Mouse (Mus musculus): ENCODE results near the gene Megf6. TPM values are rescaled to one million over a fixed set of nuclear protein-coding genes. Genes with fewer than 3 reads are reported as not detected.

The Megf6 gene
- total RNA-seq, 2 experiments from 2014 or later: 33.8 to 41.5 TPM

DNA sequence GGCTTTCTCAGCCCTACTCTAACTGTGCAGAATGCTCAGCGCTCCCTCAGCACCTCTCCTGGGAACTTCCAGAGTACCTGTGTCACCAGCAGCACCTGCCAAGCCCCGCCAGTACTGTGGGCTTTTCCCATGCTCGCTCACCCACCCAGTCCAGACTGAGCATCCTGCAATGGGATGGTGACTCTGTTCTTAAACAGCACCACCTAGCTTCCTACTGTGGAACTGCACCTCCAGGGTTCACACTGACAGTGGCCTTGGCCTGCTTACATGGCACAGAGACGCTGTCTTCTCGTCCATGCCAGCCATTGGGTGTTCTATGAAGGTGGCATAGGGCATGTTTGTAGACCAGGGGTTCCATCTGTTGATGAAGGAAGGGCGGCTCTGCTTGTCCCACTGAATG, 11.5 kb upstream of the Megf6 start:
- intact Hi-C loops (cut with DNase I): loop anchor here (1.0 to 2.0 kb wide), 2 partner anchors 17 to 92 kb away; partner anchors contain the start of gene Wrap73
- DNase-seq: peak; percentile 89 to 94

DNA sequence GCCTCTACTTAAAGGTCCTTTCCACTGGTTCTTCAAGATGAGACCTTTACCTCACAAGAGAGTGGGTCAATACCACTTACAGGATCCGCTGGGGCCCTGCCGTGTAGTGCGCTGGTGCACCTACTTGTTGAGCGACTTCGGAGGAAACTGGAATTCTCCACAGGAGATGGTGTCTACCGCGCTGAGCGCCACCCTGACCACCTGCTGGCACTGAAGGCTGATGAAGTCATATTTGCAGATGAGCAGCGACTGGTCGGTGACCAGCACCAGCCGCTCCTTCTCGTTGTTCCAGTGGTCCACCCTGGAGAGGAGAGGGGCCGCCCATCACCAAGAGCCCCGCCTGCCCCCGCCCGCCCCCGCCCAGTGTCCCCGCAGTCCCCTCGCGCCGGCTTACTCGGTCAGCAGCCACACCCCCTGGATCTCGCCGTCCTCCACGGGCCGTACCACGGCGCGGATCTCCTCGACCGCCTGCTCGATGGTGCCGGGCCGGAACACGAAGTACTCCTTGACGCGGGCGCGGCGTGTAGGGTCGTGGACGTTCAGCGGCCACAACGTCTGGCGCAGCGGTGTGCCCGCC, 10.5 kb upstream of the Megf6 start:
- peak in 1 of 2 experiments; percentile 46 for DNase-seq
- intact Hi-C loops (cut with DNase I): loop anchor here (1.0 to 2.0 kb wide), 2 partner anchors 18 to 93 kb away; partner anchors contain the start of gene Wrap73

DNA sequence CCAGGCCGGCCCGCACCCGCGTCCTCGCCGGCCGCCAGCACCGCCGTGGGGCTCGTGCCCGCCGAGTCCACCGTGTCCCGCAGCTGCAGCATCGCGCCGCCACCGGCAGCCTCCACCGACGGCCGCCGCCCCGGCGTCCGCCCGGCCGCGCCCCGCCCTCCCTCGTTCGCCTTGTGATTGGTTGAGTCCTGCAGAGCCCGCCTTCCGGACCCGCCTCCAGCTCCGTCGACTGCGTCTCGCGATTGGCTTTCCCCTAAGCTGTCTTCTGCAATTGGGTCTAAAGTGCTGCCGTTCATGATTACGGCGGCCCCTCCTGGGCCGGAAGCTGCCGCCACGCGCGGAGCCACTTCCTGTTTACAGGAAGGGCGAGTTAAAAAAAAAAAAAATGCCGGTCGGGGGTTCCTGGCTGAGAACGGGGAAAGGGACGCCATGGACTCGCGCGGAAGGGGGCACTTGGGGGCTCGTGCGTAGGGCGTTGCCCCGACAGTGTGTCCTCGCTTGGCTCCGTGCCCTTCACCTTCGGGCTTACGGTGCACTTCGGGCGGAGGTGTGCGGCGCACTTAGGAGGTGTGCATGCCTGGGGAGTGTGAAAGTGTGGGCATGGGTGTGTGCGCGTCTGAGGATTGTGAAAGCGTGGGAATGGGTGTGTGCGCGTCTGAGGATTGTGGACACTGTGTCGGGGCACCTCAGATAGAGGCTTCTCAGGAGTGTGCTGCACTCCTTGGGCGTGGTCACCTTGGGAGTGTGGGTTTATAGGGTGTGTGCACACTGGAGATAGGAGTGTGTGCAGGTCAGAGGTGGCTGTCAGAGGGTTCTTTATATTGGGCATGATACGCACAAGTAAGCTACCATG, 9.8 kb upstream of the Megf6 start, which contains the start of gene Tprgl:
TSS of gene Tprgl (minus strand) at position 129 of the 853 bp plus-strand sequence.
- DNase-seq: peak; percentile 98
- intact Hi-C loops (cut with DNase I): no loop called here

DNA sequence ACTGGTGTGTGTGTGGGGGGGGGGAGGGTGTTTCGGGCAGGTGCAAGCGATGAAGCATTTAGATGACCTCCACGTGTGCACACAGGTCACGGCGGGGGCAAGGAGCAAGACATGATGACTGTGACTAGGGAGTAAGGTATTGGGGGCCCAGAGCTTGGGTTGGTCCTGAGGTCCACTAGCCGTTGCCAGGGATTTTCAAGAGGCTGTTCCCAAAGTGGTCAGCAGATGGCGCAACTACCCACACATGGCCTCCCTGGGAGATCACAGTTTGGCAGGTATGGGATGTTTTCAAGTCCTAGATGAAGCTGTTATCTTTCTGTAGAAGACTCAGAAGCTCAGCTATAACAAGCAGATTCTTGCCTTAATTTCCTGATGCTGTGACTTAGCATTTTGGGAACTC, 7.2 kb upstream of the Megf6 start:
- peak; percentile 81 to 91 for DNase-seq
- intact Hi-C loops (cut with DNase I): loop anchor here (1.0 to 2.0 kb wide), 3 partner anchors 44 to 138 kb away; partner anchors contain the start of gene Arhgef16

DNA sequence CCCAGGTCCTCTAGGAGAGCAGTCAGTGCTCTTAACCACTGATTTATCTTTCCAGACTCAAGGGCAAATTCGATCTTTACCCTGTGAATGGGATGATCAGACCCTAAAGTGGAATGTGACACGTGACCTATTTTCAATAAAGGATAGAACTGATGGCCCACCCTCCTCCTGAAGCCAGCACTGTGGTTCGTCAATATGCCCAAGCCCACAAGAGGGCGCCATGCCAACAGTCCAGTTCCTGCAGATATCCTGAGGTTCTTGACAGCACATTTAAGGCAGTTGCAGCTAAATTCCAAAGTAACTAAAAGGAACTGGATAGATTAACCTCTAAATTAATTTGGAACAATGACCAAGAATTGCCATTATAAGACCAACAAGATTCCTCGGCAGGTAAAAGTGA, 3.5 kb upstream of the Megf6 start:
- intact Hi-C loops (cut with DNase I): loop anchor here (1.0 kb wide), 1 partner anchor 40 kb away; no protein-coding TSS in a partner anchor
- DNase-seq: peak; percentile 72 to 86

DNA sequence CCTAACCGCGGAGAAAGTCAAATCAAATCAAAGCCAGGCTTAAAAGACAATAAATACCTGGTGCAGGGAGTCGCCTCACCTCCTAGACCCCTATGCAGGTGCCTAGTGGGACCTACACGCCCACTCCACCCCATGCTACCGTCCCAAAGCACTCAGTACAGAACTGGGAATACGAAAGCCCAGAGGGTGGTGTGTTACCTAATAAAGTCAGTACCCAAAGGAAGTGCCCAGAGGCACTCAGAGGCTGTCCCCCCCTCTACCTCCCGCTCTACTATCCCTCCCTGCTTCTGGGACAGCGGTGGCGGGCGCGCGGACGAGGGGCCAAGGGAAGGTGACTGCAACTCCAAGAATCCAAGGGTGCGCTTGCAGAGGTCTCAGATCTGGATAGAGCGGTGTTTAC, 509 bp upstream of the Megf6 start:
- intact Hi-C loops (cut with DNase I): no loop called here
- DNase-seq: no peak

DNA sequence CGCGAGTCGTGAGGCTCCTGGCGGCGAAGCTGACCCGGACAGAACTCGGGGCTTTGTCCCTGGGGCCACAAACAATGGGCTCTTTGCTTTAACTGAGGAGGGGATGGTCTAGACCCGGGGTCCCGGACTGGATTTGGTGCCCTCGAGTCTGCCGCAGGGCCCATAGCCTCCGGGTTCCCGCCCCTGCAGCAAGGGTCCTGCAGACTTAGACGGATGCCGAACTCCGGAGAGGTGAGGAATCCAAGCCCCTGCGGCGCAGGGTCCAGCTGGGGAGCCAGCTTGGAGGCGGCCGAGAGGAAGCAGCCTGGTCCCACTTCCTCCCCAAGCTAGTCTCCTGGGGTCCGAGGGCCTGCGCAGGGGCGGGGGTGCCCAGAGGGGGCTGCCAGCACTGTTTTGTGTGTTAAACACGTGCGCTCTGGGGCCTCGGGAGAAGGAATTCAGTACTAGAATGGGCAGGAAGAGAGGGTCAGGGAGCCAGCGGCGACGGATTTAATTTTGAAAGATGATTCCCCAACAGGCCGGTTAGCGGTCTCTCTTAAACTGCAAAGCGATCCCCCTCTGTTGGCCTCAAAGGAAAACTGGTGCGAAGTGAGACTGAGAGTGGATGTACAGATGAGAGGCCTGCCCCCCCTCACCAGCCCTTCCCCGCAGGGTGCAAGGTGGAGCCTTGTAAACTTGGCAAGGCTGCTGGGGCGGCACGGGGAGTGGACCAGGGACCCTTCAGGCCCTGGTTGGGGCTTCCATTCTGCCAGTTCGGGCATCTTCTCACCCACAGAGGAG, 811 bp downstream of the Megf6 start:
- intact Hi-C loops (cut with DNase I): no loop called here
- peak; percentile 41 to 42 for DNase-seq

DNA sequence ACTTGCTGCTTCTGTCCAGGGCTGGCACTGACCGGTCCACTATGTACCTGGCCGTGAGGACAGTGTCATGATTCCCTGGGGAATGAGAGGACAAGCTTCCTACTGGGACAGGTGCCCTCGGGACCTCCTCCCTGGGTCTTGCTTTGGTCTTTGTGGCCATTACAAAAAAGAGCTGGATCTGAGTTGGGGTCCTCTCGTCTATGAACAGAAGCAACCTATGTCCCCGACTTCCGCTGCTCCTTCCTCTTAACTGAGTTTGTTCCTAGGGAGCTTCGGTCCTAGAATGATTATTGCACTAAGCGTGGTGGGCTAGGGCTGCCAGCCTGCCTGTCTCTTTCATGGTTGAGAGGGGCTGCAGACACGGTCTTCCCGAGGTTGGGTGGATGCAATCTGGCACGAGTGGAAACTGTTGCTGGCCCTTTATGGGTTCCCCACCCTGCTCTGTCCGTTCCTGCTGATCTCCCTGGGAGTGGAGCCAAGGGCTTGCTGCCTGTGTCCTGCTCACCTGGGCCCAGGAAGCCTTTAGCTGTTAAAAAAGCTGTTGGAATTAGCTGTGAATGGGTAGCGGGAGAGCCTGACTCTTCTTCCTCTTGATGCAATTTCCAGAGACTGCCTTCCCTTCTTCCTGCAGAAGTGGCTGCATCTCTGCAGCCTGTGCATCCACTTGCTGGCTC, 1.5 kb downstream of the Megf6 start:
- DNase-seq: no peak
- intact Hi-C loops (cut with DNase I): no loop called here

DNA sequence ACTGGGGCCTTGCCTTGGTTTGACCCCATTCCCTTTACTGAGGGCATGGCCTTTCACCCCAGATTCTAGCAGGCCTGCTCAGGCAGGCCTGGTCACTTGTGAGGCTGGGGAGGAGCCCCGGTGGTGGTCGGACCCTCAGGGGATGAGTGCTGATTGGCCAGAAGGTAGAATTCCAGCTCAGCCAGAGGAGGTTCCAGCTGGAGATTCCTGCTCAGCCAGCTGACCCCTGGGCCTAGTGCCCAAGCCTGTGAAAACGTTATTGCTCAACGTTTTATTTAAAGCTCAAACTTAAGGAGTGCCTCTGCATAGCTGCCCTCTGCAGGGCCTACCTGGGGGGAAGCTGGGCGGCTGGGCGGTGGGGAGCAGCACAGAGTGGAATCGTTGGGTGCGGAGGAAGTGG, 6.7 kb downstream of the Megf6 start:
- intact Hi-C loops (cut with DNase I): no loop called here
- DNase-seq: peak; percentile 80 to 82

DNA sequence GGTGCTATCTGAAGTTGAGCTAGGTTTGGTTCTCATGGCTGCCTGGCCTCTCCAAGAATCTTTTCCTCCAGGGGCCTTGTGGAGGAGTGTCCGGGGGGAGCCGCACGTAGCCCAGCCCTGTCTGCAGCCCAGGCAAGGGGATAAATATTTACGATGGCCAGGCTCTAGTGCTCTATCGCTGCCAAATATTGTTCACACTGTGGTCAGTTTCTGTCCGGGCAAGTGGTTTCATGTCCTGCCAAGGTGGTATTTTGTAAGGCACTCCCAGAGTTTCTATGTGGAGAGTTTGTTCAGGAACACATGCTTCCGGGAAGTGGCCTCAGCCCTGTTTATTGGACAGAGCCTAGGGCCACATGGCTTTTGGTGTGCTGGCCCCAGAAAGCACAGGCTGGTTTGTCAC, 10.5 kb downstream of the Megf6 start:
- DNase-seq: no peak

DNA sequence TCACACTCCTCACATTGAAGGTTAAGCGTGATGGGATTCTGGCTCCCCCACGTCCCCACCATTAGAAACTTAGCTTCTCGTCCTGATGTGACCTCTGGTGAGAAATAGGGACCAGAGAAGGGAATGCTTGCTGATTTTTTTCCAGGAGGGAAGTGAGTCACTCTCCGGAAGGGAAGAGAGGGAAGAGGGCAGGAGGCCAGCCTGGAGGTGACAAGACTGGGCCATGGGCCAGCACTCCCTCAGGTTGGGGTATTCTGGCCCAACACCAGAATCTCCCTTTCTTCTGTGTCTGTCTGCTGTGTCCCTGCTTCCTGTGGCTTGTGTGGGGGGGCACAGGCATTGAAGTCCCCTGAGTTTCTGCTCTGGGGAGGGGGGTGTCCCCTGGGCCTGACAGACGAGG, 13.0 kb downstream of the Megf6 start:
- no peak for DNase-seq
- intact Hi-C loops (cut with DNase I): no loop called here

More for the DNA sequence above, 10.5 kb downstream of the Megf6 start:
- intact Hi-C loops (cut with DNase I): no loop called here

DNA sequence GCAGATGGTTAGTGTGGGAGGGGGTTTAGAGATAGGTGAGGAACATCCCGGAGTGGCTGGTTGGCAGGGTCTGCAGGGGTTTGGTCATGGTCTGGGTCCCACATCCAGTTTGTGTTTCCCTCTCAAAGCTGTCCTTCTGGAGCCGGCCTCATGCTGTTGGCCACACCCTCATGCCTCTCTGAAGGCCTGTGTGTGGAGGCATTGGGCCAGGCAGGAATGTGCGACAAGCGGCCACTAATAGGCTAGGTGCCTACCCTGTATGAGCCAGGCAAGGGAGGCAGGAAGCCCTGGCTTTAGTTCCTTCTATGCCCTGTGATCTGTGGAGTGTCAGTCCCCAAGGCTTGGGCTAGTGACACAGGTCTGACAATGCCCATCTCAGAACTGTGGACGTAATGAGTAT, 14.5 kb downstream of the Megf6 start:
- DNase-seq: no peak
- intact Hi-C loops (cut with DNase I): no loop called here

DNA sequence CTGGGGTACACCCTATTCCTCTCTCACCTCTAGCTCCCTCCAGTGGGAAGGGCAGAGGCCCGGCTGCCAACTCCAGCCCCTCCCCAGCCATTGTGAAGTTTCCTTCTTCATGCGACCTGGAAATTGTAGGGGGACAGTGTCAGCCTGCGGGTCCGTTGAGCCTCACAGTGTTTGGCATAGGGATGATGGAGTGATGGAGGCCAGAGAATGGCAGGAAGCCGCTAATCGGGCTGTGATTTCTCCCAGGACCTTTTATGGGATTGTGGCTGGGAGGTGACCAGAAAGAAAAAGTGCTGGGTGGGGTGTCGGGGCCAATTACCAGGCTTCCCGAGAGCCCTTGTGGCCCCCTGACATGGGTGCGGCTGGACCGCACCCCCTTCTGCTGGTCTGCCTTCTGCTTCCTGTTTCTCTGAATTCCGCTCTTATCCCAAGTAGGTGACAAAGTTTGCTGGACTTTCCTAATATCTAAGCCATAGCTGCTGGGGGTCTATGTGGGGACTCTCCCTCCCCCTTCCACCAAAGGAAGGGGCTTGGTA, 15.5 kb downstream of the Megf6 start:
- DNase-seq: no peak
- intact Hi-C loops (cut with DNase I): no loop called here

DNA sequence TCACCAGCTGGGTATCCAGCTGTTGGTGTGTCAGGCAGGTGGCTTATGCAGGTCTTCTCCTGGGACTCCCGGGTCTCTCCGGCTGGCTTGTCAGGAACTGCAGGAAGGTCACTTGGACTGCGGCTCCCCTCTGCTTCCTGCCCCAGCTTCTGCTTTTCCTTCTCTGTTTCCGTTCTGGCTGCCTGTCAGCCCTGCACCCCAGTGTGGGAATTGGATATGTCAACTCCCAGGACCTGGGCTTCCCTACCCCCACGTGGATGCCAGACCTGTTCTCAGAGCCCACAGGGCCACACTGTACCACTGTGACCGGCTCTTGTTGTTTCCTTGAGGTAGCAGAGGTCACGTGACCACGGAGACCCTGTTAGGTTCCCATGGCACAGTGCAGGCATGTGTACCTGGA, 18.4 kb downstream of the Megf6 start:
- peak in 1 of 2 experiments; percentile 28 for DNase-seq
- intact Hi-C loops (cut with DNase I): loop anchor here (2.0 kb wide), 1 partner anchor 16 kb away; no protein-coding TSS in a partner anchor

DNA sequence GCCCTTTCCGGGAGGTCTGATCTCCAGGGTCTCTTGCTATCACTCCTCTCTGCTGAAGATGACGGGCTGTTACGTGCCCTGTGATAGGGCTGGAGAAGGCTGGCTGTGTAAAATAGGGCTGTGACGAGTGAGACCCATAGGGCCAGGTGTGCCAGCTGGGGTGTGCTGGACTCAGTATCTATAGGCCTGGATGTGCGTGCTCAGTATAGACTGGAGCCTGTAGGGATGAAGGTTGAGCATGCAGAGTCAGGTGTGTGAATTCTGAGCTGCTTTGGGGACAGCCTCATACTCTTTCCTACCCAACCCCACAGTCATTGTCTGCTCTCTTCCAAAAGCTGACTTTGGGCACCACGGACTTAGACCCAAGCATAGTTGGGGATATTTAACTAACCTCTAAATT, 27.4 kb downstream of the Megf6 start:
- DNase-seq: no peak
- intact Hi-C loops (cut with DNase I): no loop called here

DNA sequence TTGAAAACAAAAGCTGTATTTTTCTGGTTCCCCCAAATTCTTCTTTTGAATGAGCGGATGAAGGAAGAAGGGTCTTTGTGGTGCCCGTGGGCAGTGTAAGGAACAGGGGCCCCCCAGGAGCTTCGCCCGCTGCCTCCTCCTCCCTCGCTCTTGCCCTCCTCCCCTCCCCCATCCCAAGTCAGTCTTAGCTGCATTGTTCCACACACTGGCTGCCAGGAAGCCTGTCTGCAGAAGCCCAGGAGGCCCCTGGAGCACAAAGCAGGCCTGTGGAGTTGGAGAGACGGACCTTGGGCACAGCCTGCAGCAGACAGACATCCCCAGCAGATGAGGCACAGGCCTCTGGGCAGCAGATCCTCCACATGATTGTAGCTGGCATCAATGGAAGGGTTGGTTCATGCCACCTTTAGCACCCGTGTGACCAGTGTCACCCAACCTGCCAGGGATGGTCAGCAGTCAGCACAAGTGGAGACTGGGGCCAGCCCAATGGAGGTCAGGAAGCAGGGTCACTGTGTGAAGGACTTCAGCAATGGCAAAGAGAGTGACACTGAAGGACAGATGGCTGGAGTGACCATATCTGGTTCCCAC, 27.9 kb downstream of the Megf6 start:
- no peak for DNase-seq
- intact Hi-C loops (cut with DNase I): no loop called here

DNA sequence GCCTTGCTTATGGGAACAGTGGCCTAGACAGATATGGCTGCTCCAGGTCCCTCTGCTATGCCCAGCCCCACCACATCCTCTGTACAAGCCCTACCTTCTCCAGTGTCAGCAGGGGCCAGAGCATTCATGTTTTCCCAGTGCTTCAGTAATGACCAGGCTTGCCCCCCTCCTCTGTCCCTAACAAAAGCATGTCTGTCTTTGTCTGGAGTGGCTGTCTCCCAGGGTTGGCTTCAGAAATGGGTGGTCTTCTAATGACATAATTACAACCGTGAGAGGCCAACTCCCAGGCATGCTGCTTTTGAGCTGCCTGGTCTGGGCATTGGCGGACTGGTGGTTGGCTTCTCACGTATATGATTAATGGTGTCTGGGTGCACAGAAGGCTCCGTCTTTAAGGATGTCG, 31.0 kb downstream of the Megf6 start:
- intact Hi-C loops (cut with DNase I): no loop called here
- DNase-seq: no peak

DNA sequence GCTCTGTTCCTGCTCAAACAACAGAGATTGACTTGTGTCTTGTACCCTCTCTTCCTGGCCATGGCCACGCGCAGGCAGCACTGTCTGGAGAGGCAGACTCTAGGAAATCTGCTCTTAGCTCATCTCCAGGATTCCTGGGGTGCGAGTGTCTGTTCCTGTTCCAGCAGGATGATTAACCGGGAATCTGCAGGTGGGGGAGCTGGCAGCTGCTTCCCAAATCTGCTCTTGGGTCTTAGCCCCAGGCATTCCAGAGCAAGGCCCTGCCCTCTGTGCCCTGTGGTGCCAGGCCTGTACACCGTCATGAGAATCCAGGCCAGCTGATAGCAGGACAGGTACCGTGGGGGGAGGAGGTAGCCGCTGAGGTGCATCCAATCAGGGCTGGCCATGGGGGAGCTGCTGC, 34.0 kb downstream of the Megf6 start:
- intact Hi-C loops (cut with DNase I): loop anchor here (2.0 kb wide), 1 partner anchor 16 kb away; no protein-coding TSS in a partner anchor
- DNase-seq: no peak

DNA sequence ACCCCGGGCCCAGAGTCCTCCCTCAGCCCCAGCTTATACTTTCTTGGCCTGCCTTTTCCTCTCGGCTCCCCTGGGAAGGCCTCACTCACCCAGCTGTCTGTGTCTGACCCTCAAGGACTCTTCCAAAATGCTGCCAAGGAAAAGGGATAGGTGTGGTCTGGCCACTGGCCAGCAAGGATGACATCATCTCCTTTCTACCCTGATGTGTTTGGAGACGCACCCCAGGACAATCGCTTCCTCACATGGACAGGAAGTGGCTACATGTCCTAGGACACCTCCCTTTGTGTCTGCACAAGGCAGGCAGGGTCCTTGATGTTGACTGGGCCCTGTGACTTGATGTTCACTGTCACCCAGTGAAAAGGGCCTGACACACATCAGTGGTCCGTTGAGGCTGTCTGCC, 34.9 kb downstream of the Megf6 start:
- intact Hi-C loops (cut with DNase I): loop anchor here (2.0 kb wide), 1 partner anchor 17 kb away; no protein-coding TSS in a partner anchor
- DNase-seq: peak; percentile 77

DNA sequence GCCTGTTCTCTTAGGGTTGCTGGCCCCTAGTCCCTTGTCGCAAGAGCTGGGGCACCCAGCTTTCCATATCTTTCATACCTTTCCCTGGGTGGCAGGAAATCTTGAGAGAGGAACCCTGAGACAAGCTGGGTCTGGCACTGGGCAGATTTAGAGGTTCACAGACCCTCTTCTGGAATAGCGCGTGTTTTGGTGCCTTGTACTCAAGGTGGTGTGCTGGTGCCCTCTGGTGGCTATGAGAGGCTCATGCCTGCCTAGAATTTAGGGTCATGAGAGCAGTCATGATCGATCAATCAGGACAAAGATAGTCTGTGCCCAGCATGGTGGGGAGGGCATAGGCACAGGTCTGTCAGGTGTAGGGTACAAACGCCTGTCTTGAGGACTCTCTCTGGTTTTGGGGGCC, 36.7 kb downstream of the Megf6 start:
- intact Hi-C loops (cut with DNase I): loop anchor here (1.0 to 2.0 kb wide), 3 partner anchors 40 to 142 kb away; no protein-coding TSS in a partner anchor
- DNase-seq: peak; percentile 71 to 80
